Mouse (Mus musculus) thymus, adult 2 months (tissue): ENCODE results near the gene Amt.

Source experiments
- CTCF ChIP-seq: fragments of 200-500 bp; IDR thresholded peaks from 2 replicates; pipeline ENCODE4 v1.5.1; 2012; ENCODE audit warnings: mild to moderate bottlenecking, control low read depth, low read length, moderate library complexity, borderline replicate concordance; ENCODE audit not compliant: control insufficient read depth, poor library complexity, insufficient read depth; ENCODE audit errors: extremely low read depth
- POLR2A ChIP-seq: fragments of 200-500 bp; IDR thresholded peaks from 2 replicates; pipeline ENCODE4 v1.6.1; 2012; ENCODE audit warnings: mild to moderate bottlenecking, low read length, control low read depth, moderate library complexity; ENCODE audit not compliant: control insufficient read depth, poor library complexity, insufficient read depth; ENCODE audit errors: extremely low read depth

GRCm38 (mm10) chr9:108252766-108253165, 43.9 kb upstream of the Amt start:
- no peak for TF ChIP-seq CTCF
- no peak for TF ChIP-seq POLR2A
